7 mouse cellular contexts compared by ENCODE assay signal in genomic region chr13:45538532-45539204, GRCm38 (mm10). TPM values are rescaled to one million over a fixed set of nuclear protein-coding genes. Genes with fewer than 3 reads are reported as not detected.
DNase-seq lines count a peak whose midpoint lies in the region; ATAC-seq and TF ChIP-seq lines count a peak whose summit lies in the region.

No protein-coding gene starts in this region.

- H3K4me1 ChIP-seq in cortical plate, adult 2 months (ENCODE audit: control insufficient read depth, insufficient read depth, low read length), result peaks cover 6% of the 10 kb centered on the region
- H3K4me1 ChIP-seq in hindbrain, postnatal 0 days (ENCODE audit: insufficient read depth, low read length), result no peaks in the 10 kb centered on the region

- H3K4me3 ChIP-seq in cortical plate, adult 2 months (ENCODE audit: insufficient read depth, low read length), result peak overlapping the region; percentile 3
- peak overlapping the region; percentile 43 for H3K4me3 ChIP-seq in hindbrain, postnatal 0 days (ENCODE audit: low read length)
- H3K4me3 ChIP-seq in left cerebral cortex, adult 2 months, result peak overlapping the region; percentile 52

- peak; percentile 48 for DNase-seq in adrenal gland, postnatal 25 days
- DNase-seq in gastrocnemius, postnatal 14 days, result peak; percentile 69
- DNase-seq in hindbrain, postnatal 0 days (ENCODE audit: low spot score), result peak; percentile 95
- peak; percentile 68 to 70 for DNase-seq in left cerebral cortex, adult 2 months (ENCODE audit: extremely low spot score in 1 of 2, low spot score in 2 of 2)
- peak; percentile 52 for DNase-seq in lung, postnatal 25 days (ENCODE audit: low spot score)
- DNase-seq in right cerebral cortex, postnatal 14 days, result peak; percentile 74

- intact Hi-C loops in gastrocnemius, postnatal 14 days (cut with DNase I; ENCODE audit: low total_unique reads), result no loop called here
- intact Hi-C loops in left cerebral cortex, adult 2 months (cut with DNase I), result loop anchor here (2.0 to 5.0 kb wide), 4 partner anchors 32 to 716 kb away; no protein-coding TSS in a partner anchor

- H3K9me3 ChIP-seq in hindbrain, postnatal 0 days (ENCODE audit: low read length), result no peaks in the 10 kb centered on the region

- peak overlapping the region; percentile 55; the same call in 1 of the 2 replicates for H3K9ac ChIP-seq in hindbrain, postnatal 0 days (replicated peaks; ENCODE audit: low read length)

- no peaks in the 10 kb centered on the region for H3K36me3 ChIP-seq in hindbrain, postnatal 0 days (ENCODE audit: insufficient read depth, low read length)

- TF ChIP-seq POLR2A in cortical plate, adult 2 months (IDR thresholded peaks at IDR 0.05; ENCODE audit: extremely low read depth, insufficient read depth, low read length), result 0 out of 2 replicates have a peak, but pooled peaks have one; percentile 9

- WGBS in hindbrain, postnatal 0 days, result 26% methylated on average over 10 of the region's 10 CpGs

- peak overlapping the region; percentile 76 for H3K4me2 ChIP-seq in hindbrain, postnatal 0 days (ENCODE audit: low read depth, low read length)

- TF ChIP-seq CTCF in cortical plate, adult 2 months (IDR thresholded peaks at IDR 0.05; ENCODE audit: extremely low read depth, insufficient read depth, low read length), result peak; percentile 96
- peak; percentile 96 for TF ChIP-seq CTCF in hindbrain, postnatal 0 days (IDR thresholded peaks at IDR 0.05; ENCODE audit: low read depth)
- TF ChIP-seq CTCF in left cerebral cortex, adult 2 months (IDR thresholded peaks at IDR 0.05), result peak; percentile 44

- ATAC-seq in hindbrain, postnatal 0 days, result peak; percentile 95

- H3K27ac ChIP-seq in cortical plate, adult 2 months (ENCODE audit: insufficient read depth, low read length), result peak overlapping the region; percentile 62
- H3K27ac ChIP-seq in hindbrain, postnatal 0 days, result peak overlapping the region; percentile 86
- H3K27ac ChIP-seq in left cerebral cortex, adult 2 months, result peak overlapping the region; percentile 97

- H3K27me3 ChIP-seq in hindbrain, postnatal 0 days (ENCODE audit: insufficient read depth, low read length), result no peaks in the 10 kb centered on the region

RNA-seq across cellular contexts. Expression of gene Gmpr, which starts 31.4 kb away (rescaled TPM):
- 26.6 and 29.0 TPM in 2 replicates for total RNA-seq in adrenal gland, postnatal 25 days (2021)
- polyA plus RNA-seq in cortical plate, adult 2 months (2012; rRNA removed), result 77.8 and 79.9 TPM in 2 replicates
- total RNA-seq in gastrocnemius, postnatal 14 days (2021), result 100 to 1,000 TPM; 135 to 147 TPM
- total RNA-seq in hindbrain, postnatal 0 days (2014; rRNA removed), result 21.7 and 27.9 TPM in 2 replicates
- 41.5 and 43.3 TPM in 2 replicates for polyA plus RNA-seq in hindbrain, postnatal 0 days (2015; fragmentation: Nextera tagmentation; extraction: Ambion mirVana)
- total RNA-seq in left cerebral cortex, adult 2 months (2021), result 10 to 100 TPM; 46.0 to 50.6 TPM

Comparison
In these comparisons a context has a peak if more than half of its experiments do, and no peak if none do; other contexts are left out.
1. Peak in every context shown above with its lines: DNase-seq, ATAC-seq, H3K4me3 ChIP-seq and H3K27ac ChIP-seq.
2. CTCF ChIP-seq: peak in every context shown above with its lines; median percentile 96 in cortical plate, adult 2 months; 96 in hindbrain, postnatal 0 days; 44 in left cerebral cortex, adult 2 months.